Mouse (Mus musculus): ENCODE measurements at regions not wholly inside any gene's neighbourhood (a gene's known extent, or its start where the extent isn't known, plus 50 kb on each side); places are given as distances from the start of the nearest gene placed in this dataset.
A peak's percentile ranks its signal among the peaks of the same experiment; 100 is the strongest.

DNA sequence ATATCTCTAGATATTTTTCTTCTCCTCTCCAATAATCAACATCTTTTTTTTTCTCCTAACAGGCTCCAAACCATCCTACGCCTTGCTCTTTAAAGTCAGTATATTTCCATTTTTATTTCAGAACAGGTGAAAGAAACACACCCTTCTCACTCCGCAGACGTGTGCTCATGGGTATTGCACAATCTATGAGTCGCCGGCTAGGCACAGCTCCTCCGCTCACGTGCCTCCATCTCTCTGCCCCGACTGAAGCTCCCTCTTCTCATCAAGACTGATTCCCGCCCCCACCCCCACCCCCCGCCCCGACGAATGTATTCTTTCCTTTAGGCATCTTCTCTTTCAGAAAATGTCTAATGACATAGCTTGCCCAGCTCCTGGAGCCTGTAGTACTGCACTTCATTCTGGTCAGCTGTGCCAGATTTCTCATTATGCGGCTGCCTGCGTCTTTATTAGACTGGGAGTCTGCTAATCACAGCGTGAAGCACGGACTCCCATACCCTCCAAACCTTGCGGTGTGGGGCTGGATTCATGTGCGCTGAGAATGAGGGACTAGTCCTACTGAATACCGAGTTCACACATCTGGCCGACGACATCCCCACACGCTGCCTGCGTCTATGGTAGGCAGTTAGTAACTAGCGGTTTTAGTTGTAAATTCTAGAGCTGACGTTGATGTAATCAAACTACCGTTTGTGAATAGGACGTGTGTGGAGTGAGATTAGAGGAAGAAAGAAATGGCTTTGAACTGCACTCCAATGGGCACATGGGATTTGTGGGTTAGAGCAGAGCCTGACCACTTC lies 327.9 kb downstream of the Adamts20 start:
- Histone ChIP-seq H3K27ac (no peak overlapping the region), H3K4me3 (no peak overlapping the region)
- no peak for DNase-seq
- intact Hi-C loops (cut with DNase I): no loop called here
- no peak for TF ChIP-seq CTCF (IDR thresholded peaks at IDR 0.05)

- no peak overlapping the region for H3K4me3 ChIP-seq
- no peak overlapping the region for H3K27ac ChIP-seq
- DNase-seq: no peak
- no peak for TF ChIP-seq CTCF (IDR thresholded peaks at IDR 0.05)
- intact Hi-C loops (cut with DNase I): no loop called here
Measured at GRCm38 (mm10) chr15:94112801-94113200, 352.4 kb downstream of the Adamts20 start.

GRCm38 (mm10) chr15:94107186-94107716 lies 358.0 kb downstream of the Adamts20 start:
- no peak for TF ChIP-seq CTCF (IDR thresholded peaks at IDR 0.05)
- H3K4me3 ChIP-seq: no peak overlapping the region
- DNase-seq: peak; percentile 40
- intact Hi-C loops (cut with DNase I): no loop called here
- no peak overlapping the region for H3K27ac ChIP-seq

DNA sequence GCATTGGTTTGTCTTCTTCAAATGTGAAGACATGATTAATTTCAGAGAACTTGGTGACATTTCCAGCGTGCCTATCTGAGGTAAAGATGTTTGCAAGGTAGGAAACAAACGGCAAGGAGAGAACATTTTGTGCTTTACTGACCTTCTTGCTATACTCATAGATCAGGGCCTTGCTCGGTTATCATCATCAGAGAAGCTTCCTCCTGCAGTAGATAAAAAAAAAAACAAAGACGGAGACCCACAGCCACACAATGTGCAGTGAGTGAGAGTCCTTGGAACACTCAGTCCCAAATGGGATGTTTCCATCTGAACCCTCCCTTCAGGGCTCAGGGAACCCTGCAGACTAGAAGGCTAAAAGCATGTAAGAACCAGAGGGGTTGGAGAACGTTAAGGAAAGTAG lies 374.6 kb downstream of the Adamts20 start:
- Histone ChIP-seq H3K4me3 (no peak overlapping the region), H3K27ac (no peak overlapping the region)
- no peak for DNase-seq
- TF ChIP-seq CTCF (IDR thresholded peaks at IDR 0.05): no peak
- intact Hi-C loops (cut with DNase I): no loop called here

- intact Hi-C loops (cut with DNase I): no loop called here
- no peak for DNase-seq
- no peak for TF ChIP-seq CTCF (IDR thresholded peaks at IDR 0.05)
- no peak overlapping the region for H3K4me3 ChIP-seq
- H3K27ac ChIP-seq: no peak overlapping the region
Measured at GRCm38 (mm10) chr15:94089856-94090255, 375.4 kb downstream of the Adamts20 start.

DNA sequence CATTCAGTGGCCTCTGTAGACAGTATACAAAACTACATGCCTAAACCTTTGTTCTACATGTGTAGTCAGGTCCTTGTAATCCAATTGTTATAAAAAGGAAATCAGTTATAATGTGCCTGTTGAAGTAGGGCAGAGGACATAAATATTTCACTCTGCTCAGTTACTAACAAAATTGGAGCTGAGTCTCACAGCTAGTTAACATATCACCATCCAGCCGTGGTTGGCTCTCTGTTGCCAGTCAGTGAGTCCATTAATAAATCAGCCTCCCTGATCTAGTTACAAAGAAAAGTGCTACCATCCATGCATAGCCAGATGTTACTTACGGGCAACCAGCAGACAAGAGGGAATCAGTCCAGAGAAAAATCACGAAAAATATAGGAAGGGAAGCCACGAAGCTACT lies 382.8 kb downstream of the Adamts20 start:
- DNase-seq: no peak
- no peak for TF ChIP-seq CTCF (IDR thresholded peaks at IDR 0.05)
- Histone ChIP-seq H3K4me3 (no peak overlapping the region), H3K27ac (no peak overlapping the region)
- intact Hi-C loops (cut with DNase I): no loop called here

DNA sequence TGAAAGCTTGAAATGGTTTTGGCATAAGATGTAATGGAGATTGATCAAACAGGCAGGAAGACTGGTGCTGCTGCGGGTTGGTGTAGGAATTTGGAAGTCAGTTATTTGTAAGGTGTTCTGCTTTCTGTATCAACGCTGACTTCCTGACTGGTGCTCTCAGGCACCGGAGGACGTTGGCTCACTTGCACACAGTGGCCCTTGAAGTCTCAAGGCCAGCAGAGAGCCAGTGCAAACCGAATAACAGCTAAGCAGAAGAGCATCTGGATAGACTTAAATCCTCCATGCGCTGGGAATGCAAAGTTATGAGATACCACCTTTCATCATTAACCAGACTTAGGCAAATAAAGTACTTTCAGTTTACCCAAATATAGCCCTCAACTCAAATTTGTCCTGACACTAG lies 388.2 kb downstream of the Adamts20 start:
- intact Hi-C loops (cut with DNase I): no loop called here

DNA sequence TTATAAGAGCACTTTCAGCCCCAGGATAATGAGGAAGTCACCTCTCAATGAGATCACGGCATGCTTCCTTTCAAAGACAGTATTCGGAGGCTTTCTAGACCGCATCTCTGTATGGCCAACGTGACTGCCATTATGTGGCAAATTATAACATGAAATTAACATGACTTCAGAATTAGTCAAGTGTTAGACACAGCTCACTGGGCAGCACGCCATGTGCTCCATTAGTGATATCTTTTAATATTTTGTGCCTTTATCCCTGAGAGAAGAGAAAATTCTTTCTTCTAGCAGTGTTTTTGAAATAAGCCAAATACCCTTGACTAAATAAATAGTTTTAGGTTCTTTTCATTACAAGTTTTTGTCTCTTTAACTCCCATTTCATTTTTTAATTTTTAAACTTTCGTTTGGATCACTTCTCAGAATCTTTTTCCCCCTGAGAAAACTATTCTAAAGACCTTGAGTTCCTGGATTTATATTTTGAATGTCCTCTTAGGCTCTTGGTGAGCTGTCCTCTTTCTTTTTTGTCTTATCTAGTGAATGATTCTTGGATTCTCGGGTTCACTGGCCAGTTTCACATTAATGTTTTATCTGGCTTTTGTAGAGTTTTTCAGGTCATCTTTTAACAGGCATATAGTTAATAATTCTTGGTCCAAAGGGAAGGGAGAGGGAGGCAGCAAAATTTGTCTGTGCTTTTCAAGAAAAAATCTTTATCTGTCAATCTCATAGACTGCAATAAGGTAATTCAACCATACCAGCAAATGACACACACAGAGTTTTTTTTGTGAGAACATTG lies 390.9 kb downstream of the Adamts20 start:
- no peak for DNase-seq
- no peak for TF ChIP-seq CTCF (IDR thresholded peaks at IDR 0.05)
- intact Hi-C loops (cut with DNase I): no loop called here
- Histone ChIP-seq H3K4me3 (no peak overlapping the region), H3K27ac (no peak overlapping the region)

More for the DNA sequence above, 388.2 kb downstream of the Adamts20 start:
- no peak for DNase-seq
- Histone ChIP-seq H3K27ac (no peak overlapping the region), H3K4me3 (no peak overlapping the region)
- TF ChIP-seq CTCF (IDR thresholded peaks at IDR 0.05): no peak

DNA sequence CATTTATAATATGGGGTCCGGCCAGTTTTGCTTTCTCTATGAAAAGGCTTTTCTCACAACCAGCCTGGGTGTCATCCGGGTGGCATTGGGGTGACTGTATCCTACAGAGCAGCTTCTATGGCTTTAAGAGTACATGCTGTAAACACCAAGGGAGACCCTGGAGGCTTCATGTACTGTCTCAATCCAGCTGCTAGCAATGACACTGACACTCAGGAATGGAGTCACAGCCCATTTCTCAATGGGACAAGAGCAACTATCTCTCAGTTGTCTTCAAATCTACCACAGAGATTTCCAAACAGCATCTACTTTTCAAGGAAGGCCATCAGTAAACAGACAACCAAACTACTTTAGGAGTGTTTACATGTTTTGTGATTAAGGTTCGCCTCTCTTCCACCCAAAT lies 397.5 kb downstream of the Adamts20 start:
- intact Hi-C loops (cut with DNase I): no loop called here
- no peak for TF ChIP-seq CTCF (IDR thresholded peaks at IDR 0.05)
- Histone ChIP-seq H3K27ac (no peak overlapping the region), H3K4me3 (no peak overlapping the region)
- no peak for DNase-seq

- H3K27ac ChIP-seq: no peak overlapping the region
- no peak for DNase-seq
- intact Hi-C loops (cut with DNase I): no loop called here
- no peak overlapping the region for H3K4me3 ChIP-seq
- TF ChIP-seq CTCF (IDR thresholded peaks at IDR 0.05): no peak
Measured at GRCm38 (mm10) chr15:94049638-94050273, 415.5 kb downstream of the Adamts20 start.

DNA sequence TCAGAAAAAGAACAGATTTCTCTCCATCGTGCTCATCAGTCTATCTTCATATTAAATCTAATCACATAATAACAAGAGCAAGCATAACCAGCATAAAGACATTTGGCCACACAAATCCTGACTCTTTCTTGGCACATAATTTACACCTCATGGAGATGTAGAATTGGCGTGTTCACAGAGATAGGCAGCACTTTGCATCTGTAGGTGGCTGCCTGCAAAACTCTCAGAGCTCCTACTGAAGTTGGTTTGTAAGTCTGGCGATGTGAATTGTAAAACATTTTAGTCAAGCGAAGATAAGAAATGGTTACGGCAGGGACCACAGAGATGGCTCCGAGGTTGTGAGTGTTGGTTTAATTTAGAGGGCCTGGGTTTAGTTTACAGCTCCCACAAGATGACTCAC lies 419.0 kb downstream of the Adamts20 start:
- intact Hi-C loops (cut with DNase I): no loop called here
- no peak overlapping the region for H3K27ac ChIP-seq
- TF ChIP-seq CTCF (IDR thresholded peaks at IDR 0.05): no peak
- no peak for DNase-seq
- no peak overlapping the region for H3K4me3 ChIP-seq

DNA sequence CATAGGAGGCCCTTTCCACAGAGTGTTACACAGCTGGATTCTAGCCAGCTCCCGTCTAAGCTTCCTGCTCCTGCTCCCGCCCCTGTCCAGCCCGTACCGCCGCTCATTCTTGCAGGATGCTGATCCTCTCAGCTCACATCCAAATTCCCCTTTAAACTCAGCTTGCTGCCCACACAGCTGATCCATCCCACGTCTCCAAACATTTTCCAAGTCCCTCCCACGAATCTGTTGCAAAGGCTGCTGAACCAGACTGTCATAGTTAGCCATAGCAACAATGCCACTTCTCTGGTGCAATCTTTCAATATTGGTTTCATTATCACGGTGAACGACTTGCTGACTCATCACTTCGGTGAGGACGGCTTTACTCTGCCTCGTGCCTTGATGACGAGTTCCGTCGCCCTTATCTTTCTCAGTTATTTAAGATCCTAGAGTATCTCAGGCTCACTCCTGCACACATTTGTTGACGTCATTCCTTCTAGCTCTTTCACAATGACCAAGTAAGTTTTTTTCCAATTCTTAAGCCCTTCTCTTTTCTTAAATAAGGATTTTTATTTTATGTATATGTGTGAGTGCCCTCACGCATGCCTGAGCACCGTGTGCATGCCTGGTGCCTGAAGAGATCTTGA lies 420.0 kb downstream of the Adamts20 start:
- DNase-seq: no peak
- intact Hi-C loops (cut with DNase I): no loop called here
- Histone ChIP-seq H3K4me3 (0 out of 2 replicates have a peak overlapping the region, but pooled peaks have one; percentile 24), H3K27ac (no peak overlapping the region)
- no peak for TF ChIP-seq CTCF (IDR thresholded peaks at IDR 0.05)

Data from gastrocnemius, adult 2 months (tissue).